Mouse (Mus musculus) spleen, adult 12 weeks (tissue): Measurements from ENCODE around the gene Hcst.

Experiments
- DNase-seq: peaks from one replicate; pipeline ENCODE4 v3.0.0; 2022; ENCODE audit warnings: low spot score

The Hcst gene

DNA sequence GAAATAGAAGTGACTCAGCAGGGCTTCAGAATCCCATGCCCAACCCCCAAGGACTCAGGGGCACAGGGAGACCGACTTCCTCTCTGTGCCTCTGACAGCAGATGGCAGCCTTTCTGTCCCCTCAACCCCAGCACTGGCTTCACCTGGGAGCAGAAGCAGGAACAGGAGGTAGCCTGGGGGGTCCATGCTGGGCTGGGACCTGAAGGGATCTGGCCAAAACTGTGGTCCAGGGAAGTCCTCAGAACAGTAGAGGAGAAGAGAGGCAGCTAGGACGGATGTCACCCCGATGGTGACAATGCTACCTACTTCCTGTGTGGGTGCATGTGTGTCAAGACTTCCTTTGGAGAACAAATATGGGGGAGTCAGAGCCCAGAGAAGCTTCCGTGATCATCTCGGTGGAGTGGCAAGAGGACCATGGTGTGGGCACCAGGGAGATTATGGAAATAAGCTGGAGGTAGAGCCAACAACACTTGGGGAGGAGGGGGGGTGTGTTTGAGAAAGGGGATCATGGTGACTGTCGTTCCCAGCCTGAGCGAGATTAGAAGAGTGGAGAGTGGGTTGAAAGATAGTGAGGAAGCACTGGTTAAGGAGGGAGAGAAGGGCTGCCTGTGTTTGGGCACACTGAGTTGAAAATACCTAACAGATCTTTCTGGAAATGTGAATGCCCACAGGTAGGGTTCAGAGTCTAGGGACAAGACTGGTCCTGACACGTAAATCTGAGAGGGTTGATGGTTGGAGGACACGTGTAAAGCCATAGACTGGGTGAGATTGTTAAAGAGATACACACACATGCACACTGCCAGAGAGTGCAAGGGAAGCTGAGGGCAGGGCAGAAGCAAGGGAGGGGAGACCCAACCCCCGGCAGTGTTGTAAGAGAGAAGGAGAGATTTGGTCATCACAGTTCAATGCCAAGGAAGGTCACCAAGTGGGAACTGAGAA, at the start of gene Hcst:
Hcst (minus strand) TSS at position 294 of the 939 bp plus-strand sequence.
- DNase-seq: peak; percentile 26

DNA sequence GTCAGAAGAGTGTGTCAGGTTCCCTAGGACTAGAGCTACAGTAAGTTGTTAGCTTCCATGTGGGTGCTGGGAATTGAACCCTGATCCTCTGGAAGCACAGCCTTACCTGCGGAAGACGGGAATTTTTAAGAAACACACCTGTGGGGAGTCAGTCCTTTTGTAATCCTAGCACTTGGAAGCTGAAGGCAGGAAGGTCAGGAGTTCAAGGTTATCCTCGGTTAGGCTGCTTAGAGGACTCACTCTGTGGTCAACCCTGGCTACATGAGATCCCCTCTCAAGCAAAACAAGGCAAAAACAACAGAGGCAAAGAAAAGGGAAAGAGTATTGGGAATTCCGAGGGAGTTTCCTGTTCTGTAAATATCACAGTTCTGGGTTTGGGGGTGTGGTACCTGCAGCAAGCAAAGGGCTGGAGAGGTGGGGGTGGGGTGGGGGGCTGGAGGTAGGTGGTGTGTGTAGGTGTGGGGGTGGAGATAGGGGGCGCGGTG, 45.2 kb upstream of the Hcst start:
- no peak for DNase-seq

DNA sequence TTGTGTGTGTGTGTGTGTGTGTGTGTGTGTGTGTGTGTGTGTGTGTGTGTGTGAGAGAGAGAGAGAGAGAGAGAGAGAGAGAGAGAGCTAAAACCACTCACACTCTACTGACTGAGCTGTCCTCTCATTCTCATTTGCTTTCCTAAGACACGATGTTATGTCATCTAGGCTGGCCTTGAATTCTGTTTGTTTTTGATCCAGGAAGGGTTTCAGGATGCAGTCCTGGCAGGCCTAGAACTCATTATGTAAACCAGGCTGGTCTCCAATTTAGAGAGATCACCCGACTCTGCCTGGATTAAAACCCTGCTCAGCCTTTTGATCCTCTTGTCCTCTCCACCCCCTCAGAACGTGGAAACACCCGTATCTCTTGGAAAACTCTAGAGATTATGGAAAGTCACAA, 44.3 kb upstream of the Hcst start:
- no peak for DNase-seq

DNA sequence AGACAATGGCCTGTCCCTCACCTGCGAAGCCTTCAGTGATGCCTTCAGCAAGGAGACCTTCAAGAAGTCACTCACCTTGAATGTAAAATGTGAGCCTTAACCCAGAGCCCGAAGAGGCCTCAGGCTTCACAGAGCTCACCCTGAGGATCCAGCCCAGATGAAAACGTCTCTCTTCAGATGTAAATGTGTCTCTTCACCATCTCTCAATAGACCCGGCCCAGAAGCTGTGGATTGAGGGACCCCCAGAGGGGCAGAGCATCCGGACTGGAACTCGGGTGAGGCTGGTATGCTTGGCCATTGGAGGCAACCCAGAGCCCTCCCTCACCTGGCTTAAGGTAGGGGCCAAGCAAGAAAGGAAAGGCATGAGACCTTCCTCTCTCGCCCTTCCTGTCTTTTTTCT, 43.9 kb upstream of the Hcst start:
- DNase-seq: no peak

DNA sequence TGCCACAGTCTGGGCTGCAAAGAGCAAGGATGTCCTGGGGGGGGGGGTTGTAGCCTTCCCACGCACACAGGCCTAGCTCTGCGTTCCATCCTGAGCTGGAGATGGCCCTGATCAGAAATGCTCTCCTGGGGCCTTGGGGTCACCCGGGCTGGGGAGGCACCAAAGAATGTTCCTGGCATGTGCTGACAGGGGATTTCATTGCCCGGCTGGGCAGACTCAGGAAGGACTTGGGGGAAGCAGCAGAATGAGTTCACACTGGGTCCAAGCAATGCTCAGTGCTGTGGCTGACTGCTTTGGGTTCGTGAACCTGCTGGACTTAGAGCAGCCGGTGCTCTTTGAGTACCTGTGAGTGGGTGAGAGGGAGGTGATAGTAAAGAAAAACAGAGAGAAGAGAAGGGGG, 39.8 kb upstream of the Hcst start:
- DNase-seq: no peak

DNA sequence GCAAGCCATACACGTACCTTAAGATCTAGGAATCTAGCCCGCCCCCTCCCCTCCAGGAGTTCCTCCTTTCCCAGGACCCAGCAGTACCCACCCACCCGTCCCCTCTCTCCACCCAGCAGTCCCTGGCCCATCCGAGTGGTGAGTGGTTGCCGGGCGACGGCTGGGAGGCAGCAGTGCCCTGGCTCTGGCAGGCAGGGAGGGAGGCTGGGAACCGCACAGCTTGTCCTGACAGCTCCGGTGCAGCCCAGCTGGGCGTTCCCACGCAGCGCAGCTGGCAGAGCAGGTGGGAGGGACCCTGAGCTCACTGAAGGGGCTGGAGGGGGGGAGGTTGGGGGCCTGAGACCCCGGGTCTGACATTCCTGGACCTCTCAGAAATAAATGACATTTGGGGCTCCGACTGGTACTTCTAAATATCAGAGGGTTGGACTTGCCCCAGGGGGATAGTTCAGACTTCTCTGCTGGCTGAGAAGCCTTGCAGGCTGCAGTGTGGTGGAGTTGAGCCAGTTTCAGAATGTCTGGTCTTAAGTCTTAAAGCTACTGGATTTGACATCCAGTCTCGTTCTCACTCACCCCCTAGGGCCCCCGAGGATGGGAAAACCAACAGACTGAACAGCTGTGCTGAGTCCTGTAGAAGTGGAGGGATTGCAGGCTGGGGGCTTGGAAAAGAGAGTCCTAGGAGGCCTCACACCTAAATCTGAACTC, 38.1 kb upstream of the Hcst start, which contains the start of the genes Kirrel2 and Nphs1:
Kirrel2 (minus strand) TSS at position 62 of the 702 bp plus-strand sequence.
Nphs1 (plus strand) TSS at position 687 of the 702 bp plus-strand sequence.
- no peak for DNase-seq

DNA sequence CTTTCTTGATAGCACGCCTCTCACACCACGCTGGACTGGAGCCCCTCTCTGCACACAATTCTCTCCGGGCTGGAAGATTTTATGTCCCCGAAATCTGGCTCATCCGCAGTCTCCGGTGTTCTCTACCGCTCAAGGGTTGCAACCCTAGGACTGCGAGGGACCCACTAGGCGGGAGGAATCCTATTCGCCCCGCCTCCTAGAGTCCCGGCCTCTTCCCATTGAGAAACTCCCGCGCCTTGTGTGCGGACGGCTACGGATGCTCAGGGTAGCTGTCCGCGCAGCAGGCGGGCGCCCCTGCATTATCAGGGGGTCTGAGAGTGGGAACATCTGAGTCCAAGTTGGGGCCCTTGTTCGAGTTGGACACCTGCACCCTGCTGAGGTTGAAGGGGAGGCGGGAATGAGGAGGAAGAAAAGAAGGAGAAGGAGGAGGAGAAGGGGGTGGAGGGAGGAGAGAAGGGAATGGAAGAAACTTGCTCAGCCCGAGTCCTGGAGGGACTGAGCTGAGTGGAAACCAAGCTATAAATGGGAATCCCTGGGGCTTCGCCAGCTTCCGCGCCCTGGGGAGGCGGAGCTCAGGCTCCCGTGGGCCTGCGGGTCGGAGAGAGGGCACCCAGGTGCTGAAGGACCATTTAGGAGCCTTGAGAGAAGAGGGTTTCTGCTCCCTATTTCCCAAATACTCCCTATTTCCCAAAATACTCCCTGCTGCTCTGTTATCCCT, 37.4 kb upstream of the Hcst start:
- no peak for DNase-seq

DNA sequence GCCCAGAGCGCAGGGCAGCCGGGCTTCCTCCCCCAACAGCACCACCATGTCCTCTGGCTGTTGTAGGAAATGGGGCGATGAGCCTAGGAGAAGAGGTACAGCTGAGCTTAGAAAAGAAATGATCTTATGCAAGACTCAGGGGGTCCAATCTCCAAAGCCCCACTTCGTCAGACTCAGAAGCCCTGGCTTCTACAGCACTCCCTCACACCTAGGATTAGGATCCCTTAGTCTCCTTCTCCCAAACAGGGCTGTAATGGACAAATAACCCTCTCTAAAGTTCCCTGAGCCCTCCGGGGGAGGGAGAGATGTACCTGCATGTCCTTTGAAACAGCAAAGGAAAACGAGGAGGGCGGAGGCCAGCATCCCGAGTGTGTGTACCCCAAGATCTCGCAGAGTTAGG, 36.8 kb upstream of the Hcst start:
- no peak for DNase-seq

DNA sequence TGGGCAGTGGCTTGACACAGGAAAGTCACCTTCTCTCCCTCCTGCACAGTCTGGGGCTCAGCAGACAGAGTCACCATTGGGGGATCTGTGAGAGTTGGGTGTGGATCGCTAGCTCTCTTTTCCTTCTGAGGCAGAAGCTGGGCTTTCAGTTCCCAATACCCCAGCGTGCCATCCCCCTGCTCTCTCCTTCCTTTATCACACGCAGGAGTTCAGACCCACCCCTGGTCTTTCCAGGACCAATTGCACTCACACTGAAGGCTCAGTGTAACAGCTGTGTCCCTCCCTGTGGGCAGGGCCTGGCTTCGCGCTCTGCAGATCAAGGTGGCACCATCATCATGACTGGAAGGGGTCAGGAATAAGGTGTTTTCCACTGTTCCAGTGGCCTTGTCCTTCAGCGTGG, 34.6 kb upstream of the Hcst start:
- no peak for DNase-seq

DNA sequence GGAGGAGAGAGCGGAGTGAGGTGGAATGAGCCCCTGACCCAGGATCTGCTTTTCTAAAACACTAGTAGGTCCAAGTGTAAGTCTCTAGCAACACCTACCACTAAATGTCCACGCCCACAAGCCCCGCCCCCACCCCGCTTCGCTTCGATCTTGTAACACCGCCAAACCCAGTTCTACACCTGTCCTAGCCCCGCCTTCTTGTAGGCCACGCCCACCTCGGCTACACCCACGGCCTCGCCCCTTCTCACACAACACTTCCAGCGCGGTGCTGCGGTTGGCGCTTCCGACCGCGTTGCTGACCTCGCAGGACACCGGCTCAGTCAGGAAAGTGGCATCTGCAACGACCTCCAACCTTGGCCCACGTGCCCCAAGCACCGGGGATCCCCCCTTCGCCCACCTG, 34.1 kb upstream of the Hcst start:
- DNase-seq: no peak

DNA sequence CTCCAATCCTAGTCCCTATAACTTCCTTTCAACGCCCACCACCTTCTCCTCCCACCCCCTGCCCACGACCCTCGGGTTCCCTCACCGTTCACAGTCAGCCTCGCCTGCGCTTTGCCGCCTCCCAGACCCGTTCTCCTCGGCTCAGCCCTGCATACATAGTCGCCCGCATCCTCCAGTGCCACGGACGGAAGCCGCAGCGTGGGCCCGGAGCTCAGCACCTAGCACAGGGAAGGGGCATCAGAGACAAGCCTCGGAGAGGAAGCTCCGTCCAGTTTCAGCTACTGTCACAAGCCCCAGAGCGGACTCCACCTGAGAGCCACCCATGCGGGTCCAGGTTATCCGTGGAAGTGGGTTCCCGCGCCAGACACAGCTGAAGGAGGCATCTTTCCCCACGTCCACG, 33.7 kb upstream of the Hcst start:
- DNase-seq: no peak

DNA sequence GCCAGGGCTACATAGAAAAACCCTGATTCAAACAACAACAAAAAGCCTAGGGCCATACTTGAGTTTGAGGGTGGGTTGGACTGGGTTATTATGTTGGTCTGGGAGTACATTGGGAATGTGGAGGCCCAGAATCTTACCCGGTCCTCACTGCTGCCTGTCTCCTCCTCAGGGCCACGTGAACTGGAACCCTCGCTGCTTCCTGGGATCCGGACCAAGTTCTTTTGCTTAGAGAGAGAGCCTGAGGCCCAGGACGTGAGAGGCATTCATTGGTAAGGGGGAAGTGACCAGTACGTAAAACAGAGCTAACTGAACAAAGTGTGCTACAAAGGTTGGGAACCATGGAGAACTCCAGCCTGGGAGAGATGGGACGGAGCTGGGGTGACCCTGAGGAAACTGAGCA, 30.6 kb upstream of the Hcst start:
- DNase-seq: no peak

DNA sequence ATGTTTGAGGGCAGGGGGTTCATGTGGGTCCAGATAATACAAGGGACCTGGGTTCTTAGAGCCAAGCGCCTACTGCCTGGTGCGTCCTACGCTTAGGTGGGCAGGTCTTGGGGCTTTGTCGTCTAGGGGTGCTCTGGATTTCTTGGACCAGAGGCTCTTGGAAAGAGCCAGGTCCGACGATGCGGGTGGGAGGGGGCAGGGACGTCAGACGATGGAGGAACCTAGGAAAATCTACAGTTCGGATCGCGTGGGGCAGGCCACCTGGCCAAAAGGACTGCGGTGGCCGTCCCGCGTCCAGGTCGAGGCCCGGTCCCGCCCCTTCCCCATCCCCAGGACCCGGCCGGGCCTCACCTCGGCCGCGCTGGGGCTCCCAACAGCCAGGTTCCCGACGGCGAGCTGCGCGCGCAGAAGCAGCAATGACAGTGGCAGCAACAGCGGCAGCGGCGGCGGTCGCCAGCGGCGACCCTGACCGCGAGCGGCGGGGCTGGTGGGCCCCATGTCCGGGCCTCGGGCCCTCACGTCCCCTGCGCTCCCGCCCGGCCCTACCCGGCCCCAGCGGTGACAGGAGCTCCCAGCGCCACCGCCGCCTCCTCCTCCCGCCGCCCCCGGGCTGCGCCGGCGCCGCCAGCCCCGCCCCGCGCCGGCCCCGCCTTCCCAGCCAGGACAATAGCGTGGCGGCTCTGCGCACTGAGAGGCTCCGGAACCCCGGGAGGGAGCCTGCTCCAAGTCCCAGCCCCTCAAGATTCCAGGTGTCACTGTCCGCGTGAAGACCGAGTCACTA, 25.5 kb upstream of the Hcst start, which contains the start of gene Aplp1:
Aplp1 (minus strand) TSS at position 565 of the 781 bp plus-strand sequence.
- DNase-seq: no peak

DNA sequence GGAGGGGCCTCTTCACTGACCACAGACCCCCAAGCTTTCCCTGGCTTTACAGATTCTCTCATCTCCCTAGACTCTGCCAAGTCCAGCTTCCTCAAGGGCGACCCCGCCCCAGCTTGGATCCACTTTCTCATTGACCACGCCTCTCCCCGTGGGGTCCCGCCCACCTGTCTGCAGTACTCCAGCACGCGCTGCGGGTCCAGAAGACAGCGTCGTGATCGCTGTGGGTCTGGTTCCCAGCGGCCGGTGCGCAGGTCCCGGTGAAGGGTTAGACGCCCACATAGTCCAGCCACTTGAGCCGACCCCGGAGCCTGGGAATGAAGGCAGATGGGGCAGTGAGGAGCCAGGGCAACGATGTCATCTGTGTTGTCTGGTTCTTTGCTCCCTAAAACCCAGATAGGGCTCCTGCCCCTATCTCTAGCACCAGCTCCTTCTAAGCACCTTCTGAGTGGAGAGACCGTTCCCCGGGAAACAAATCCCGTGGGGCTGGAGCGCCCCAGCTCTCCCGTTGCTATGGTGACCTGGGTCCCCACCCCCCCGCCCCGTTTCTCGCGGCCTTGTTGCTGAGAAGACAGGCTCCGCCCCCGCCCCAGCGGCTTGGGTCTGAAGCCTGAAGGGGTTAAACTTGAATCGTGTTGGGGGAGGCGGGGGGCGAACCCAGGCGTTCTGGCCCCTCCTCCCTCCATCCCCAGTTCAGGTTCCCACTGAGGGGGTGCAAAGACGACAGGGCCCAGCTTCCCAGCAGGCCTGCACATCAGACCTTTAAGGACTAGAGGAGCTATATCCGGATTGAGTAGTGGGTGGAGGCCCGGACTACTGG, 24.7 kb upstream of the Hcst start:
- no peak for DNase-seq

DNA sequence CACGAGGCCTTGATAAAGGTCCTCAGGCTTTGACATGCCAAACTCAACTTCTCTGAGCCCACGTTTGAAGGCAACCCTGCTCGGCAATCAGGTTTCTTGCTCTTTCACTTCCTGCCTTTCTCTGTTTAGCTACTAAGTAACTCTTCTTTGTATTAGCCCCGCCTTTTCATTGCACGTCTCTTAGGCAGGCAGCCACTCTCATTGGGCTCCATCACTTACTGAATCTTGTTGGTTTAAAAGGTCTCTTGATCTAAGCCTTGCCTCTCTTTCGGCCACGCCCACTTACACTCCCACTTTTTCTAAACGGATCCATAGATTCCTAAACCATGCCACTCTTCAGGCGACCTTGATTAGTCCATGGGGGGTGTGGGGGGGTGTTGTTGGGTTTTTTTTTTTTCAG, 24.0 kb upstream of the Hcst start:
- no peak for DNase-seq

DNA sequence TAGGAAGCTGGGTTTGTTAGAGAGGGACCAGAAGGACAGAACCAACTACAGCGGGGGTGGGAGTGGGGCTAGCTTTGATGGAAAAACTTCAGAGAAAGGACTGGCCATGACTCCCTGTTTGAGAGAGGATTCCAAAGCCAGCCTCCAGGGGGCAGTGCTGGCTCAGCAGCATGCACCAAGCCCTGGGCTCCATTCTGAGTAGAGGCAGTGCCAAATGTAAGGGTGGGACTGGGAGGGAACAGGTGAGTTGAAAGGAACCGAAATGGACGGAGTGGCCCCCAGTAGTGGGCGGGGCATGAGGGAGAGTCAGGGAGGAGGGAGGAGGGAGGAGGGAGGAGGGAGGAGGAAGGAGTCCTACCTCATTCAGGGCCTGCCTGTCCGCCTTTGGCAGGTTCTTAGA, 21.0 kb upstream of the Hcst start:
- peak; percentile 19 for DNase-seq

DNA sequence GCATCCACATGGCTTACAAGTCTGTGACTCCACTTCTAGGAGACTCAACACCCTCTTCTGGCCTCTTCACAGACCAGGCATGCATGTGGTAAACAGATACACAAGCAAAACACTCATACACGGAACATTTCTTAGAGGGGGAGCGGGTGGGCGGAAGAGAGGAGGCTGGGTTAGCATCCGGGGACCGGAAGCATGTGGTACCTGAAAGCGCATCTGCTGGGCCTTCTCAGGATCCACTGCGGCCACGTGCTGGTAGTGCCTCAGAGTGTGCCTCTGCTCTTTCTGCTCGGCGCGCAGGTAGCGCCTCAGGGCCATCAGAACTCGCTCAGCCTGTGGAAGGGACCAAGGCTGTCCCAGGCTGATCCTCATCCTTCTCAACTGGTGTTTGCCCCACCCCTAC, 20.1 kb upstream of the Hcst start:
- DNase-seq: no peak

DNA sequence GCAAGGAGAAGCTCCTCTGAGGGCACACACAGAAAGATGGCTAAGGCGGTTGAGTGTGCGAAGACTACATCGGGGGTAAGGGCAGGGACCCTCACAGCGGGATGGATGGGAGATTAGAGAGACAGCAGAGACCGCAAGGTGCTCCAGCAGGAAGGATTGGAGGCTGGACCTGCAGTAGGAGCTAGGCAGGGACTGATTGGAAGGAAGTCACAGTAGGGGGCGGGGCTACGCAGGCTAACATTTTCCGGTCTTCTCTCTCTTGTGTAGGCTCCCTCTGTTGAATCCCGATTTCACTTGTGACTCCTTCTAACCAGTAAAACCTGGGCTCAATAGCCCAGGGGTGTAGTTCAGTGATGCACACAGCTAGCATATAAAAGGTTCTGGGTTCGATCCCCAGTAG, 17.2 kb upstream of the Hcst start:
- no peak for DNase-seq

DNA sequence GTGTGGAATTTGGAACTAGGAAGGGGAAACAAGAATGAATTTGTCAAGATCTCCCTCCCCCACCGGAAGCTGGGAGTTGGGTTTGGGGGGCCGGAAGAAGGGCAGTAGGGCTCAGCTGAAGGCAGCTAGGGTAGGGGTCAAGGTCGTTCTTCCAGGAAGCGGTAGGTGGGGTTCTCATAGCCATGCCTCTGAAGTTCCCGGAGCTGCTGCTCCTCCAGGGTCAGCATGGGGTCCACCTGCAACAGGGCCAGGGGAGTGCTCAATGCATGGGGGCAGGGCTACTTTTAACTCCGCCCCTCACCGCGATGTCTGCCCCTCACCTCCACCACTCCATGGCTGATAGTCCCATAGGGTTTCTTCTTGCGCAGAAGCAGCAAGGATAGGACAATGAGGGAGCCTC, 15.5 kb upstream of the Hcst start:
- no peak for DNase-seq

DNA sequence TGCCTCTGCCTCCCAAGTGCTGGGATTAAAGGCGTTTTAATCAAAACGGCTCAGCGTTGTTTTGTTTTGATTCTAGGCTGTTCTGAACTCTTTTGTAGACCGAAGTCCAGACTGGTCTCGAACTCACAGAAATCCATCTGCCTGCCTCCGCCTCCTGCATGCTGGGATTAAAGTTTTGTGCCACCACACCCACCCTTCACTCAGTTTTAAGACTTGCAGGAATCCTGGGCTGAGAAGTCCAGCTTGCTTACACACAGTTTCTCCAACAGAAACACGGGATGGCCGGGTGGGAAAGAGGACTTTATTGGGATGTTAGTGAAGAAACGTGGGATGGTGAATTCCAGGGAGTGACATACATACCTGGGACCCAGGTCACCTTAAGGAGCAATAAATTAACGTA, 15.0 kb upstream of the Hcst start:
- DNase-seq: no peak

DNA sequence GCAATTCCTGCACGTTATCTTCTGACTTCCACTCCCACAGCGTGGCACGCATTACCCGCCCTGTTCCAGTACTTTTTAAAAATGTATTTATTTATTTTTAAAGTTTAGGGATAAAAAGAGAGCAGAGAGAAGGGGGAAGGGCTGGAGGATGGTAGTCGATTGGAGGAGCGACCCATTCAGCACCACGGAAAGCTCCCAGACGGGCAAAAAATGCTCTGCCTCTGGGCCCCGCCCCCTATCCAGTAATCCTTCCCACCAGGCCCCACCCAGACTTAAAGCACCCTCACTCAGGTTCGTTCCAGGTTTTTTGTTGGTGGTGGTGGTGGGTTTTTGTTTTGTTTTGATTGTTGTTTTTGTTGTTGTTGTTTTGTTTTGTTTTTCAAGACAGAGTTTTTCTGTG, 14.6 kb upstream of the Hcst start:
- no peak for DNase-seq
